Mouse (Mus musculus) MEL-GATA-1-ER (cell line): Measurements from ENCODE around the gene Sprr2b.
"Not testable (repeated sequence)": the region's sequence is repeated elsewhere in the genome, so short reads cannot be mapped to it uniquely, and the experiment has no call there.

Experiments
- DNase-seq: peaks from one replicate; pipeline ENCODE4 v3.0.0-alpha.2; 2012; ENCODE audit warnings: low read depth; ENCODE audit errors: extremely low read depth

Sprr2b gene

DNA sequence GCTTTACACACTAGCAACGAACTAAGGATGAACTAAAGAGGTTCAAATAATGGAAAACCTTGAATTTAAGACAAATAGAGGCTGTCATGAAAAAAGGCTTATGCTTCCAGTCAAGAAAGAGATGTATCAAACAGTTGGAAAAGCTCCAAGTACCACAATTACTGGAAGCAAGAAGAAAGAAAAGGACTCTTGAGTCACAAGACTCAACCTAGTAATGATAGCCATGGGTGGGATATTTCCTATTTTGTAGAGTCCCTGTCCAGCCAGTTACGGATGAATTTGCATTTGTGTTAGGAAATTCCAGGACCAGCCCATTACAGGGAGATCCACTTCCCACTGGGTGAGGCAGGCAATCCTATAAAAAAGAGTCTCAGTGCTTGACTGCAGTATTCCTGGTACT lies at the start of gene Sprr2b:
Gene Sprr2b, plus strand, starts transcription at position 301 of the 400 bp plus-strand sequence.
- no peak for DNase-seq

DNA sequence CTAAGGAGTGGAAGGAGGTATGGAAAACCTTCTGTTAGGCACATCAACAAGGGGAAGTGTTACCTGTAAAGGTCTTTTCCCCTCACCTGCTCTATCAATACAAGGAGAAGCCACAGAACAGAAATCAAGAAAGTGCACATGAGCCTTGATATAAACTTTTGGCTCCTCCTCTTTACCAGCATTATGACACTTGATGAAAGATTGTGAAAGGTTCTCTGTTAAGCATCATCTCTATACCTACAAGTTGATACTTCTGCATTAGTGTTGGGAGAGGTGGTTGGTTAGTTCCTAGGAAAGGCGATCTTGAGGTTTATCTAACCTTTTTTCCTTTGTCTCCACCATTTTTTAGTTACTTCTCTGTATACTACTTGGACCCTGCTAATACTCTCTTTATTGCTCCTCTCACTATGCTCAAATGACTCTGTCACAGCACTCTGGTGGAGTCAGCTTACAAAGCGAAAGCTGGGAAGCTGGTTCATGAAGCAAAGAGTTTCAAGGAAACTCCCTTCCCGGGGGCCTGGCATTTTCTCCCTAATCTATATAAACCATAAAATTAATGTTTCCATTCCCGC lies 44.9 kb upstream of the Sprr2b start:
- DNase-seq, result not testable (repeated sequence)

DNA sequence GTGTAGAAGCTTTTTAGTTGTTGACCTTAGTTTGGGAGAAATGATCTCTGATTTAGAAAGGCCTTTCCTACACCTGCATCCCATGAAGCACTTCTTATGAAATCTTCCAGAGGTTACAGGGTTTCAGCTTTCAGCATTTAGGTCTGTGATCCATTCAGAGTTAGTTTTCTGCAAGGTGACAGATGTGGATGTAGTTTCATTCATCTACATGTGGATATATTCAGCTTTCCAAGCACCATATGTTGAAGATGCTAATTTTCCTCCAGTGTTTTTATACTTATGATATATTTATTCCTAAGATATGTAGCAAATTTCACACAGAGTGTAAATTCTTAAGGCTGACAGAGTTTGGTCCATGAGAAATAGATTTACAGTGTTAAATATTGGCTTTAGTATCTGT lies 42.9 kb upstream of the Sprr2b start:
- not testable (repeated sequence) for DNase-seq

DNA sequence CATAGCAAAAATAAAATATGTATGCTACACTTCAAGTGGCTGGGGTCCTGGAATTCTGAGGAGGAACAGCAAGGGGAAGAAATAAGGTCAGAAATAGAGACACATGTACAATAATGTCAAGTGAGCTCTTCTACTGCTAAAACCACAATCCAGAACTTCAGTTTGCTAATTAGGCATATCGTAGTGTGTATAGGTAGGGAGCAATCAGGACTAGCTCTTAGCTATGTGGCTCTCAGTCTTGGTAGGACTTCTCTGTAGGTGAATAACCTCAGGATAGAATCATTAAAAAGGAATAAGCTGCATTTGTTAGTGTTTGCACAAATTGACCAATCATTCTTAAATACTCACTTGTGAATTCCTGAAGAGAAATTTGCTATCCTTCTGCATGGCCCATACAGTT lies 42.4 kb upstream of the Sprr2b start:
- DNase-seq, result not testable (repeated sequence)

DNA sequence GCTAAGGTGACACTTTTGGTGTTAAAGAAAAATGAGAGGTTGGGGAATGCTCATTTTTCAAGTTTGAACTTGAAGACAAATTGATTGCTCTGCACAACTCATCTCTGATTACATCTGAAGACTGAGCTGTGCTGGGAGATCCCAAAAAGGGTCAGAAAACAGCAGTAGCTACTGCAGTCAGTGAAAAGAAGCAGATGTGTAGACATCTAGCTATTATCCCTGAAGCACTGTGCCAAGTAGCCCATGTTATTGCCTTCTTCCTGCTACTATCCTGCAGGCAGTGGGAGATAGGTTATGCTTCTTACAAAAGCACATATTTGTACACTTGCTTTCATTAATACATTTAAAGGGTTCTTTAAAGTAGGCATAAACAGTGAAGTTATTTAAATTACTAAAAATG lies 36.8 kb upstream of the Sprr2b start:
- not testable (repeated sequence) for DNase-seq

DNA sequence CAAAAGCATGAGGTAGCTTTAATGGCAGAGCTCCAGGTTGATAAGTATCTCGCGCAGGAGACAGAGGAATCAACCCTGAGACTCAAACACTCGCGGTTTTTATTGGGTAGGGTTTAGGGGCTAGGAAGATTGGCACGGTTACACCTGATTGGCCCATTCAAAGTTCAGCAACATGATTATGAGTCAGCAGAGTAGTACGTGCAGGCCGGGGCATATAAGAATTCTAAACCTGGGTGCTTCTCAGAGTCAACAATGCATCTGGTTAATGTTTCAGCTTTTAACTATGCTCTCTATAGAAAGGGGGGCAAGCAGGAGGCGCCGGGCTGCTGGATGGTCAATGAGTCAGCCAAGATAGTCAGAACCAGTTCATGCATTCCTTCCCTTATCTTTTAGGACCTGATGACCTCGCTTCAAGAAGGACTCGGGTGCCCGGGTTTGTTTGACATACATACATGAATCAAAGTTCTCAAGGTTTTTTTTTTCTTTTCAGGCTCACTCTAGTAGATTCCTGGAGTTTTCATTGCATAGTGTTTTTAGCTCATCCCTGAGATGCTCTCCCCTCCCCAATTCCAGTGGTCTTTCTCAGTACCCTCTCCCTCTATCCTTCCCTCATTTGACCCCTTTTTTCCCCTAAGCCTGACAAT lies 35.3 kb upstream of the Sprr2b start:
- DNase-seq, result not testable (repeated sequence)

DNA sequence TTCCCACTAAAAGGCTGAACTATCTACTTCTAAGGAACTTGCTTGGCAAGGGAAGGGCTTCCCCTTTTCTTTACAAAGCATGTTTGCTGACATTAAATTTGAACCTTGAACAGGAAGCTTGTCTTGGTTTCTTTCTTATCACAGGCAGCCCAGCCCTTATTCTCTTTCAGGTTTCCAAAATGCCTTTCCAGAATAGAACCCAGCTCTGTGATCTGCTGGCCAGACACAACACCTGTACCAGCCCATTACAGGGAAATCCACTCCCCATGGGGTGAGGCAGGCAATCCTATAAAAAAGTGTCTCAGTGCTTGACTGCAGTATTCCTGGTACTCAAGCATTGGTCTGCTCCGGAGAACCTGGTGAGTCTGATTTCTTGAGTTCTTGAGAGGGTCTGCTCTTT lies 31.3 kb upstream of the Sprr2b start, which contains the start of gene Sprr2a3:
Gene Sprr2a3, plus strand, starts transcription at position 317 of the 400 bp plus-strand sequence.
- not testable (repeated sequence) for DNase-seq

DNA sequence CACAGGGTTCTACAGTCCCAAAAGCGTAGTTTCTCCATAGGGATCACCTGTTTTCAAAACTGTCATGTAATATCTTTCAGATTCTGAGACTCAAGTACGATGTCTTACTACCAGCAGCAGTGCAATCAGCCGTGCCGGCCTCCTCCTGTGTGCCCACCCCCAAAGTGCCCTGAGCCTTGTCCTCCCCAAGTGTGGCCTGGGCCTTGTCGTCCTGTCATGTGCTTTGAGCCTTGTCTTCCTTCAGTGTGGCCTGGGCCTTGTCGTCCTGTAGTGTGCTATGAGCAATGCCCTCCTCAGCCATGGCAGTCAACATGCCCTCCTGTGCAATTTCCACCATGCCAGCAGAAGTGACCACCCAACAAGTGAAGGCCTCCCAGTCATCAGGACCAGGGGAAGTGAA lies 27.9 kb upstream of the Sprr2b start:
- DNase-seq, result not testable (repeated sequence)

DNA sequence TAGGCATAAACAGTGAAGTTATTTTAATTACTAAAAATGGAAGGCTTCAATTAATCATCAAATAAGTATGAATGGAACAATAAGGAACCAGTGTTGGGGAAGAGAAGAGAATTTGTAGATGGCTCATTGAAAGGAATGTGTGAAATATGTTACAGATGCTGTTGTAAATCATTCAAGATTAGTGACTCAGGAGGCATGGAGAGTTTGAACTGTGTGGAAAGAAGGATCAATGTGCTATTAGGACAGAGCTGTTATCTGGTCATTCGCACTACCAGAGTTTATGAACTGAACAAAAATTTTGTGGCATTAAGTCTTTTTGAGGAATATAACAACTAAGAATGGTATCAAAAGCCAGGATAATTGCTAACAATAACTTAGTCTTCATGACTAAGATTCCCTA lies 9.0 kb upstream of the Sprr2b start:
- DNase-seq, result no peak

DNA sequence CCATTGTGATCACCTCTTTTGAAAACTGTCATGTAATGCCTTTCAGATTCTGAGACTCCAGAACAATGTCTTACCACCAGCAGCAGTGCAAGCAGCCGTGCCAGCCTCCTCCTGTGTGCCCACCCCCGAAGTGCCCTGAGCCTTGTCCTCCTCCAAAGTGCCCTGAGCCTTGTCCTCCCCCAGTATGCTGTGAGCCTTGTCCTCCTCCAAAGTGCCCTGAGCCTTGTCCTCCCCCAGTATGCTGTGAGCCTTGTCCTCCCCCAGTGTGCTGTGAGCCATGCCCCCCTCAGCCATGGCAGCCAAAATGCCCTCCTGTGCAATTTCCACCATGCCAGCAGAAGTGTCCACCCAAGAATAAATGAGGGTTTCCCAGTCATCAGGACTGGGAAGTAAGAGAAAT lies 964 bp downstream of the Sprr2b start:
- DNase-seq, result no peak

DNA sequence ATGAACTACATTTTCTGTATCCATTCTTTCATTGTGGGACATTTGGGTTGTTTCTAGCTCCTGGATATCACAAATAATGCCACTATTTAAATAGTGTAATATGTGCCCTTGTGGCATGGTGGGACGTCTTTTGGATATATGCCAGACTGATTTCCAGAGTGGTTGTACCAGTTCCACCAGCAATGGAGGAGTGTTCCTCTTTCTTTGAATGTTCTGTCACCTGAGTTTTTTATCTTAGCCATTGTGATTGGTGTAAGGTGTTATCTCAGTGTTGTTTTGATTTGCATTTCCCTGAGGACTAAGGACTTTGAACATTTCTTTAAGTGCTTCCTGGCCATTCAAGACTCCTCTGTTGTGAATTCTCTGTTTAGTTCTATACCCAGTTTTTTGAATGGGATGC lies 19.9 kb downstream of the Sprr2b start:
- DNase-seq, result no peak

DNA sequence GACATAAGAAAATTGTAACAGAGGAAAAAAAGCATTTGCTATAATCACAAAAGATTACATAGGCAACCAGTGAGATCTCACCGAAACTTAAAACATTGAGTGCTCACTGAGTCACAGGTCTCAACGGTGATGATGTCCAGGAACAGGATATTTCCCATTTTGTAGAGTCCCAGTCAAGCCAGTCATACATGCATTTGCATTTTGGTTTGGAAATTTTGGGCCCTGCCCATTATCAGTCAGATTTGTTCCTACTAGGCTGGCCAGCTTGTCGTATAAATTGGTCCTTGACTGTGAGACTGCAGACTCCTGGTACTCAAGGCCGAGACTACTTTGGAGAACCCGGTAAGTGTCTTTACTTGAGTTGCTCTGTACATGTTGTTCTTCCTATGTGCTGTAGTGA lies 22.4 kb downstream of the Sprr2b start, which contains the start of gene Sprr2d:
Gene Sprr2d, plus strand, starts transcription at position 301 of the 400 bp plus-strand sequence.
- DNase-seq, result no peak

DNA sequence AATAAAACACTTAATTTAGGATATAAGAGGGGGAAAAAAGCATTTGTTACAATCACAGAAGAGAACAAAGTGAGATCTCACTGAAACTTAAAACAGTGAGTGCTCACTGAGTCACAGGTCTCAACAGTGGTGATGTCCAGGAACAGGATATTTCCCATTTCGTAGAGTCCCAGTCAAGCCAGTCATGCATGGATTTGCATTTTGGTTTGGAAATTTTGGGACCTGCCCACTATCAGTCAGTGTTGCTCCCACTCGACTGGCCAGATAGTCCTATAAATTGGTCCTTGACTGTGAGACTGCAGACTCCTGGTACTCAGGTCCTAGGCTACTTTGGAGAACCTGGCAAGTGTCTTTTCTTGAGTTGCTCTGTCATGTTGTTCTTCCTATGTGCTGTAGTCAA lies 35.4 kb downstream of the Sprr2b start, which contains the start of gene Sprr2e:
Gene Sprr2e, plus strand, starts transcription at position 301 of the 400 bp plus-strand sequence.
- DNase-seq, result no peak

DNA sequence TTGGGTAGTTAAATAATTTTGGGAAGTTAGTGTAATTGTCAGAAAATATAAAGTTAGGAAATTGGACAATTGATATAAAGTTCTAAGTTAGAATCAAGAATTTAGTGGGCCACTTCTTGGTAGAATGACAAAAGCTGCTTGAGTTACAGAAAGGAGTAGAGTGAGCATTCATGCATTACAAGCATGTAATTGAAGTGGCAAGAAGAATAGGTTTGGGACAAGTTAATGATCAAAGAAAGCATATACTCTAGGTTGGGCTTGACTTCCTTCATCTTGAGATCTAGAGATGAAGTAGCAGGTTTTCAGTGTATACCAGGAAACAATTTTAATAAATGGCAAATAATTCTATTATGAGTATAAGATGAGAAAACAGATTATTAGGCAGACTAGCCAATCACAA lies 45.2 kb downstream of the Sprr2b start:
- no peak for DNase-seq

DNA sequence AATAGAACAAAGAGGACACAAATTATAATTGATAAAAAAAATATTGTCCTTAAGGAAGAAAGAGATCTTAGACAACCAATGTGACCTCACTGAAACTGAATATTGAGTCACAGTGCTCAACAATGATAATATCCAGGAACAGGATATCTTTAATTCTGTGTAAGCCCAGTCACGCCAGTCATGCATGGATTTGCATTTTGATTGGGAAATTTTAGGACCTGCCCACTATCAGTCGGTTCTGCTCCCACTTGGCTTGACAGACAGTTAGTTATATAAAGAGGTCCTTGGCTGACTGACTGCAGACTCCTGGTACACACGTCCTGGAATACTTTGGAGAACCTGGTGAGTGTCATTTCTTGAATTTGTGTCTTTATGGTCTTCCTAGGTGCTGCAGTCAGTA lies 48.5 kb downstream of the Sprr2b start, which contains the start of gene Sprr2f:
Gene Sprr2f, plus strand, starts transcription at position 301 of the 400 bp plus-strand sequence.
- no peak for DNase-seq
